Mouse (Mus musculus): ENCODE measurements around the gene H2-Aa. TPM values are rescaled to one million over a fixed set of nuclear protein-coding genes. Genes with fewer than 3 reads are reported as not detected.

H2-Aa gene
- polyA plus RNA-seq, 1 experiment from 2014 or later: 0.20 TPM

GRCm38 (mm10) chr17:34300071-34300470, 12.4 kb upstream of the H2-Aa start:
- Histone ChIP-seq H3K9ac (no peak overlapping the region), H3K27me3 (replicated peaks) (peaks cover 14% of the 10 kb centered on the region; the same call in 1 of the 2 replicates), H3K4me2 (no peak overlapping the region), H3K36me3 (no peaks in the 10 kb centered on the region), H3K4me1 (replicated peaks) (no peaks in the 10 kb centered on the region), H3K9me3 (replicated peaks) (no peaks in the 10 kb centered on the region), H3K27ac (ENCODE audit: poor library complexity, severe bottlenecking) (no peak overlapping the region), H3K4me3 (no peak overlapping the region)
- WGBS: 89% methylated on average over 8 of the region's 8 CpGs
- no peak for ATAC-seq (ENCODE audit: insufficient number of reproducible peaks, low FRiP score)

- Histone ChIP-seq H3K27ac (ENCODE audit: poor library complexity, severe bottlenecking) (no peak overlapping the region), H3K36me3 (no peaks in the 10 kb centered on the region), H3K4me1 (replicated peaks) (no peaks in the 10 kb centered on the region), H3K4me3 (no peak overlapping the region), H3K4me2 (no peak overlapping the region), H3K27me3 (replicated peaks) (peaks cover 14% of the 10 kb centered on the region; the same call in 1 of the 2 replicates), H3K9me3 (replicated peaks) (no peaks in the 10 kb centered on the region), H3K9ac (no peak overlapping the region)
- 59% methylated on average over 3 of the region's 3 CpGs for WGBS
- no peak for ATAC-seq (ENCODE audit: insufficient number of reproducible peaks, low FRiP score)
Observed at GRCm38 (mm10) chr17:34299356-34299755, 11.7 kb upstream of the H2-Aa start.

- ATAC-seq (ENCODE audit: insufficient number of reproducible peaks, low FRiP score): no peak
- 24% methylated on average over 23 of the region's 23 CpGs for WGBS
- H3K27ac ChIP-seq (ENCODE audit: poor library complexity, severe bottlenecking): no peak overlapping the region
- no peaks in the 10 kb centered on the region for H3K36me3 ChIP-seq
- peaks cover 14% of the 10 kb centered on the region; the same call in 1 of the 2 replicates for H3K27me3 ChIP-seq (replicated peaks)
- no peaks in the 10 kb centered on the region for H3K4me1 ChIP-seq (replicated peaks)
- peak overlapping the region; percentile 32 for H3K4me3 ChIP-seq
- peak overlapping the region; percentile 60 for H3K4me2 ChIP-seq
- H3K9me3 ChIP-seq (replicated peaks): no peaks in the 10 kb centered on the region
- H3K9ac ChIP-seq: no peak overlapping the region
Observed at GRCm38 (mm10) chr17:34295891-34296794, 8.5 kb upstream of the H2-Aa start.

- ATAC-seq (ENCODE audit: insufficient number of reproducible peaks, low FRiP score): no peak
- Histone ChIP-seq H3K27me3 (replicated peaks) (peaks cover 14% of the 10 kb centered on the region; the same call in 1 of the 2 replicates), H3K4me3 (no peak overlapping the region), H3K4me1 (replicated peaks) (no peaks in the 10 kb centered on the region), H3K36me3 (no peaks in the 10 kb centered on the region), H3K4me2 (no peak overlapping the region), H3K27ac (ENCODE audit: poor library complexity, severe bottlenecking) (no peak overlapping the region), H3K9ac (no peak overlapping the region), H3K9me3 (replicated peaks) (no peaks in the 10 kb centered on the region)
Observed at GRCm38 (mm10) chr17:34295307-34295706, 7.7 kb upstream of the H2-Aa start.

- Histone ChIP-seq H3K9me3 (replicated peaks) (no peaks in the 10 kb centered on the region), H3K27me3 (replicated peaks) (peaks cover 14% of the 10 kb centered on the region; the same call in 1 of the 2 replicates), H3K36me3 (no peaks in the 10 kb centered on the region), H3K9ac (no peak overlapping the region), H3K27ac (ENCODE audit: poor library complexity, severe bottlenecking) (no peak overlapping the region), H3K4me3 (no peak overlapping the region), H3K4me1 (replicated peaks) (no peaks in the 10 kb centered on the region), H3K4me2 (no peak overlapping the region)
- WGBS: 63% methylated on average over 4 of the region's 4 CpGs
- no peak for ATAC-seq (ENCODE audit: insufficient number of reproducible peaks, low FRiP score)
Observed at GRCm38 (mm10) chr17:34294249-34294648, 6.6 kb upstream of the H2-Aa start.

GRCm38 (mm10) chr17:34293533-34293932, 5.9 kb upstream of the H2-Aa start:
- H3K4me1 ChIP-seq (replicated peaks): no peaks in the 10 kb centered on the region
- no peak overlapping the region for H3K27ac ChIP-seq (ENCODE audit: poor library complexity, severe bottlenecking)
- H3K4me3 ChIP-seq: no peak overlapping the region
- H3K9me3 ChIP-seq (replicated peaks): no peaks in the 10 kb centered on the region
- no peak overlapping the region for H3K4me2 ChIP-seq
- no peak for ATAC-seq (ENCODE audit: insufficient number of reproducible peaks, low FRiP score)
- no peak overlapping the region for H3K9ac ChIP-seq
- peaks cover 14% of the 10 kb centered on the region; the same call in 1 of the 2 replicates for H3K27me3 ChIP-seq (replicated peaks)
- no peaks in the 10 kb centered on the region for H3K36me3 ChIP-seq
- WGBS: 50% methylated on average over 2 of the region's 2 CpGs

GRCm38 (mm10) chr17:34292570-34292969, 4.9 kb upstream of the H2-Aa start:
- Histone ChIP-seq H3K4me1 (replicated peaks) (no peaks in the 10 kb centered on the region), H3K4me3 (no peak overlapping the region), H3K4me2 (no peak overlapping the region), H3K27ac (ENCODE audit: poor library complexity, severe bottlenecking) (no peak overlapping the region), H3K27me3 (replicated peaks) (peaks cover 8% of the 10 kb centered on the region; the same call in 1 of the 2 replicates), H3K9ac (no peak overlapping the region), H3K9me3 (replicated peaks) (no peaks in the 10 kb centered on the region), H3K36me3 (no peaks in the 10 kb centered on the region)
- no peak for ATAC-seq (ENCODE audit: insufficient number of reproducible peaks, low FRiP score)
- WGBS: 72% methylated on average over 4 of the region's 4 CpGs

GRCm38 (mm10) chr17:34291609-34292008, 4.0 kb upstream of the H2-Aa start:
- Histone ChIP-seq H3K9ac (no peak overlapping the region), H3K27ac (ENCODE audit: poor library complexity, severe bottlenecking) (no peak overlapping the region), H3K4me1 (replicated peaks) (no peaks in the 10 kb centered on the region), H3K4me2 (no peak overlapping the region), H3K9me3 (replicated peaks) (no peaks in the 10 kb centered on the region), H3K4me3 (no peak overlapping the region), H3K36me3 (no peaks in the 10 kb centered on the region), H3K27me3 (replicated peaks) (peaks cover 2% of the 10 kb centered on the region; the same call in 1 of the 2 replicates)
- ATAC-seq (ENCODE audit: insufficient number of reproducible peaks, low FRiP score): peak; percentile 63; the same call in 1 of the 2 replicates
- WGBS: 14% methylated on average over 8 of the region's 8 CpGs

GRCm38 (mm10) chr17:34288131-34288530, 508 bp upstream of the H2-Aa start:
- Histone ChIP-seq H3K4me3 (no peak overlapping the region), H3K36me3 (no peaks in the 10 kb centered on the region), H3K9me3 (replicated peaks) (no peaks in the 10 kb centered on the region), H3K4me1 (replicated peaks) (no peaks in the 10 kb centered on the region), H3K27ac (ENCODE audit: poor library complexity, severe bottlenecking) (no peak overlapping the region), H3K4me2 (no peak overlapping the region), H3K27me3 (replicated peaks) (peaks cover 8% of the 10 kb centered on the region; the same call in 1 of the 2 replicates), H3K9ac (no peak overlapping the region)
- no peak for ATAC-seq (ENCODE audit: insufficient number of reproducible peaks, low FRiP score)
- 65% methylated on average over 3 of the region's 3 CpGs for WGBS

GRCm38 (mm10) chr17:34286999-34287398, 624 bp downstream of the H2-Aa start:
- no peaks in the 10 kb centered on the region for H3K4me1 ChIP-seq (replicated peaks)
- 62% methylated on average over 6 of the region's 6 CpGs for WGBS
- H3K9ac ChIP-seq: no peak overlapping the region
- H3K4me2 ChIP-seq: no peak overlapping the region
- H3K4me3 ChIP-seq: no peak overlapping the region
- no peaks in the 10 kb centered on the region for H3K36me3 ChIP-seq
- H3K27ac ChIP-seq (ENCODE audit: poor library complexity, severe bottlenecking): no peak overlapping the region
- no peak for ATAC-seq (ENCODE audit: insufficient number of reproducible peaks, low FRiP score)
- no peaks in the 10 kb centered on the region for H3K9me3 ChIP-seq (replicated peaks)
- H3K27me3 ChIP-seq (replicated peaks): peaks cover 8% of the 10 kb centered on the region; the same call in 1 of the 2 replicates

GRCm38 (mm10) chr17:34286501-34286900, 1.1 kb downstream of the H2-Aa start:
- WGBS: 51% methylated on average over 5 of the region's 5 CpGs
- H3K9ac ChIP-seq: no peak overlapping the region
- no peaks in the 10 kb centered on the region for H3K9me3 ChIP-seq (replicated peaks)
- no peak for ATAC-seq (ENCODE audit: insufficient number of reproducible peaks, low FRiP score)
- no peaks in the 10 kb centered on the region for H3K4me1 ChIP-seq (replicated peaks)
- no peak overlapping the region for H3K27ac ChIP-seq (ENCODE audit: poor library complexity, severe bottlenecking)
- H3K4me2 ChIP-seq: no peak overlapping the region
- H3K4me3 ChIP-seq: no peak overlapping the region
- no peaks in the 10 kb centered on the region for H3K36me3 ChIP-seq
- H3K27me3 ChIP-seq (replicated peaks): peaks cover 8% of the 10 kb centered on the region; the same call in 1 of the 2 replicates
